Mouse (Mus musculus) midbrain, embryonic 11.5 days (tissue): ENCODE results near the gene Sgcg. TPM values are rescaled to one million over a fixed set of nuclear protein-coding genes. Genes with fewer than 3 reads are reported as not detected.

Source experiments
- ATAC-seq: fragments of 200-750 bp; cut with Nextera tagmentation; 2 replicates; pipeline ENCODE4 v1.8.0; 2017; ENCODE audit warnings: moderate TSS enrichment, moderate library complexity; ENCODE audit not compliant: low FRiP score
- DNase-seq: peaks from one replicate; pipeline ENCODE4 v3.0.0; 2015; ENCODE audit warnings: low spot score; ENCODE audit errors: missing footprints
- H3K27ac ChIP-seq: fragments of 300-500 bp; sonication (generic); 2 replicates; pipeline ENCODE4 v1.5.1; 2014; ENCODE audit warnings: low read depth, low read length
- H3K27me3 ChIP-seq: fragments of 300-500 bp; sonication (generic); 2 replicates; pipeline ENCODE4 v1.6.1; 2014; ENCODE audit warnings: mild to moderate bottlenecking, low read length, moderate library complexity, mixed read lengths; ENCODE audit not compliant: control insufficient read depth, insufficient read depth
- H3K36me3 ChIP-seq: fragments of 300-500 bp; sonication (generic); 2 replicates; pipeline ENCODE4 v1.6.1; 2014; ENCODE audit warnings: mild to moderate bottlenecking, low read length, moderate library complexity, mixed read lengths; ENCODE audit not compliant: control insufficient read depth, insufficient read depth
- H3K4me1 ChIP-seq: fragments of 300-500 bp; sonication (generic); 2 replicates; pipeline ENCODE4 v1.6.1; 2014; ENCODE audit warnings: low read length; ENCODE audit not compliant: control insufficient read depth, insufficient read depth
- H3K4me2 ChIP-seq: fragments of 300-500 bp; sonication (generic); 2 replicates; pipeline ENCODE4 v1.6.1; 2014; ENCODE audit warnings: mild to moderate bottlenecking, moderate library complexity
- H3K4me3 ChIP-seq: fragments of 300-500 bp; sonication (generic); 2 replicates; pipeline ENCODE4 v1.5.1; 2014; ENCODE audit warnings: low read depth, low read length
- H3K9ac ChIP-seq: fragments of 300-500 bp; sonication (generic); 2 replicates; pipeline ENCODE4 v1.6.1; 2014; ENCODE audit warnings: low read length
- H3K9me3 ChIP-seq: fragments of 300-500 bp; sonication (generic); 2 replicates; pipeline ENCODE4 v1.6.1; 2016; ENCODE audit warnings: low read length; ENCODE audit not compliant: control insufficient read depth
- WGBS: fragments of 180-500 bp; shearing (Covaris S2); extraction: QIAGEN DNeasy Blood & Tissue Kit; methylation state at CpG from one replicate; pipeline ENCODE4 v1.1.7; 2014; 5-methylcytosine and 5-hydroxymethylcytosine counted together
- polyA plus RNA-seq: library from polyadenylated mRNA; unstranded; fragments of >200 nt; fragmentation: Nextera tagmentation; extraction: Ambion mirVana; gene quantifications from 2 replicates; pipeline ENCODE4 v1.2.1, GENCODE M21; 2014

The Sgcg gene
- not detected in 2 replicates for polyA plus RNA-seq

DNA sequence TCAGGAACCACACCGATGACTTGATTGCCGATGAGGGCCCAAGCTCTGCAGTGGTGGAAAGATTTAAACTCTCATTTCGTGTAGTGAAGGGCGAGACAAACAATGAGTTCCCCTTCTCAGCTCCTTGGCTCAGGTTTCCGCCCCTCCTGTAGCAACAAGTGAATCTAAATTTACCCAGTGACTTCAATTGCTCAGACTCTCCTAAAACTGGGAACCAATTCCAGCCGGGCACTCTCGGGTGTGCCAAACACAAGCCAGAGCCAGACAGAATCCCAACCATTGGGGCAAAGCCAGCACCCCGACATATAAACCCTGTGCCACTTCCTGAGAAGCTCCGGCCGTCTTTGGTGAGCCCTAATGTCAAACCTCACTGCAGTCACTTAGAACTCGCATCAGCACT is at the start of gene Sgcg:
TSS of gene Sgcg (minus strand) at position 139 of the 400 bp plus-strand sequence.
- no peaks in the 10 kb centered on the region for H3K27me3 ChIP-seq
- H3K9me3 ChIP-seq: no peaks in the 10 kb centered on the region
- H3K9ac ChIP-seq: no peak within 1 kb of the TSS
- no peak for ATAC-seq
- no peak within 1 kb of the TSS for H3K27ac ChIP-seq
- WGBS: 74% methylated on average over 11 of the region's 11 CpGs
- H3K4me3 ChIP-seq: no peak within 1 kb of the TSS
- DNase-seq: peak; percentile 60
- H3K4me2 ChIP-seq: no peak within 1 kb of the TSS
- H3K36me3 ChIP-seq: no peaks in the 10 kb centered on the region
- H3K4me1 ChIP-seq: no peaks in the 10 kb centered on the region

- Histone ChIP-seq H3K4me2 (no peak overlapping the region), H3K4me3 (no peak overlapping the region), H3K9ac (no peak overlapping the region), H3K4me1 (no peaks in the 10 kb centered on the region), H3K27ac (no peak overlapping the region), H3K36me3 (no peaks in the 10 kb centered on the region), H3K27me3 (no peaks in the 10 kb centered on the region), H3K9me3 (no peaks in the 10 kb centered on the region)
- DNase-seq (no peak), ATAC-seq (no peak)
- 81% methylated on average over 4 of the region's 4 CpGs for WGBS
Observed at GRCm38 (mm10) chr14:61303969-61304609, 45.8 kb upstream of the Sgcg start.

DNA sequence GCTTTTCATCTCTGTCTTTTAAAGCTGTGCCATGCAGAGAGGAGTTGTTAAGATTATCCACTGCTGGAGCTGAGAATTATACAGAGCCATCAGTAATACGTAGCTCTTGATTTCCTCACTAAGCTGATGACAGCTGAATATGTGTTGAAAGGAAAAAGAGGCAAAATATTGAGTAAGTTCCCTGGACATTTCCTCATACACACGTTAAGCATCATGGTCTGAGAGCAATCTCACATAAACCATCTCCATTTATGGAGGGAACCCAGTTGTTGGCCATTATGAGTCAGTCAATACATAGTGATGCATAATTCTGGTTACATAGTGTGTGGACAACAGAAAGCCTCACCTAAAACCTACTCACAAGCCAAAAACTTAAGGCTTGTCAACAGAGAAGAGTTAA is 44.1 kb upstream of the Sgcg start:
- Histone ChIP-seq H3K27ac (no peak overlapping the region), H3K4me1 (no peaks in the 10 kb centered on the region), H3K9ac (no peak overlapping the region), H3K9me3 (no peaks in the 10 kb centered on the region), H3K36me3 (no peaks in the 10 kb centered on the region), H3K4me3 (no peak overlapping the region), H3K4me2 (no peak overlapping the region), H3K27me3 (no peaks in the 10 kb centered on the region)
- ATAC-seq (no peak), DNase-seq (no peak)
- 70% methylated on average over 2 of the region's 2 CpGs for WGBS

DNA sequence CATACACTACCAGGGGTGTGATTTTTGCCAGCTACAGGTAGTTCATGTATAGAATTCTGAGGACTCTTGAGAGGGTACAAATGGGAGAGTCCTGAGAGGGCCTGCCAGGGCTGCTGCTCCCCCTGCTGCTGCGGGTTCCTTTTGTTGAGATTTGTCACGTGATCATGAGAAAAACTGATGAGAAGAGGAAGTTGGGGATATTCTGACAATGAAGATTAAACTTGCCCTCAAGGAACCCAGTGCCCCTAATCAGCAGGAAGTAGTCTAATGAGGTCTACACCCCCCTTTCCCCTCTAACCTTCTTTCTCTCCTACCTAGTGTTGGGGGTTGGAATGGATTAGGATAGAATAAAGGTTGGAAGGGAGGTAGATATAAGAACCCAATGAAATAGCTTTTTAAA is 43.0 kb upstream of the Sgcg start:
- no peaks in the 10 kb centered on the region for H3K36me3 ChIP-seq
- no peak overlapping the region for H3K9ac ChIP-seq
- H3K27ac ChIP-seq: no peak overlapping the region
- ATAC-seq: no peak
- H3K4me2 ChIP-seq: no peak overlapping the region
- H3K4me1 ChIP-seq: no peaks in the 10 kb centered on the region
- H3K4me3 ChIP-seq: no peak overlapping the region
- DNase-seq: no peak
- 70% methylated on average over 2 of the region's 2 CpGs for WGBS
- no peaks in the 10 kb centered on the region for H3K27me3 ChIP-seq
- no peaks in the 10 kb centered on the region for H3K9me3 ChIP-seq

DNA sequence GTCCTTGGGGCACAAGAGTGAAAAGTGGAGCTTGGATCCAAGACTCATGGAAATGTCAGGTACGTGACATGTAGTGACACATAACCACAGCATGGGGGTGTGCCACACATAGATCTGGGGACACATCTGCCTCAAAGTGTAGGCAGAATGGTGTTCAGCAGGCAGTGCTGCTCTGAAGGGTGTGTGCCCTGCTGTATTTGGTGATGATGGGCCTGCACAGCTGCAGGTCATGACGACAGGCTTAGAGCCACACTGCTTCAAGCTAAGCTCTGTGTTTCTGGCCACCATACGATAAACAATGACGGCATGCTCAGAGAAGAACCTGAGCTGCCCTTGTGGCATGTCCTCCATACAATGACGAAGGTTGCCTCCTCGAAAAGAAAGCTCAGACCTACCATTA is 41.5 kb upstream of the Sgcg start:
- 88% methylated on average over 6 of the region's 6 CpGs for WGBS
- DNase-seq (no peak), ATAC-seq (no peak)
- Histone ChIP-seq H3K4me3 (no peak overlapping the region), H3K9ac (no peak overlapping the region), H3K4me2 (no peak overlapping the region), H3K4me1 (no peaks in the 10 kb centered on the region), H3K27ac (no peak overlapping the region), H3K9me3 (no peaks in the 10 kb centered on the region), H3K36me3 (no peaks in the 10 kb centered on the region), H3K27me3 (no peaks in the 10 kb centered on the region)

DNA sequence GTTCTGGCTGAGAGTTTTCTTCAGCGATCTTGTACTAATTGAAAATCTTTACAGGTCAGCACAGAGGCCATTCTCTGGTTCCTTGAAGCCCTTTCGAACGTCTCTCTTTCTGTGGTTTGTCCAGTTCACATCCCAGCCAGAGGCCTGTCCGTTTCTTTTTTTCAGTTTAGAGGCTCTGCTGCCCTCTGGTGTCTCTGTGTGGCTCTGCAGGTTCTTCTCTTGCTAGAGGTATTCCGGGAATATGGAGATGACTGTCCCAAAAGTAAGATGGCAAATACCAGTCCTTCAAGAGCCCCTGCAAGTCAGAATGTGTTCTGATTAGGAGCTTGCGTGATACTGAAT is 36.4 kb upstream of the Sgcg start:
- H3K4me1 ChIP-seq: no peaks in the 10 kb centered on the region
- no peak overlapping the region for H3K9ac ChIP-seq
- no peak overlapping the region for H3K27ac ChIP-seq
- H3K4me2 ChIP-seq: no peak overlapping the region
- DNase-seq: peak; percentile 97
- H3K4me3 ChIP-seq: no peak overlapping the region
- no peaks in the 10 kb centered on the region for H3K9me3 ChIP-seq
- no peak for ATAC-seq
- 17% methylated on average over 6 of the region's 6 CpGs for WGBS
- no peaks in the 10 kb centered on the region for H3K36me3 ChIP-seq
- no peaks in the 10 kb centered on the region for H3K27me3 ChIP-seq

- ATAC-seq (no peak), DNase-seq (no peak)
- Histone ChIP-seq H3K27me3 (no peaks in the 10 kb centered on the region), H3K9ac (no peak overlapping the region), H3K4me2 (no peak overlapping the region), H3K4me3 (no peak overlapping the region), H3K9me3 (no peaks in the 10 kb centered on the region), H3K27ac (no peak overlapping the region), H3K36me3 (no peaks in the 10 kb centered on the region), H3K4me1 (no peaks in the 10 kb centered on the region)
- WGBS: 48% methylated on average over 16 of the region's 16 CpGs
Observed at GRCm38 (mm10) chr14:61293884-61294737, 35.8 kb upstream of the Sgcg start.

DNA sequence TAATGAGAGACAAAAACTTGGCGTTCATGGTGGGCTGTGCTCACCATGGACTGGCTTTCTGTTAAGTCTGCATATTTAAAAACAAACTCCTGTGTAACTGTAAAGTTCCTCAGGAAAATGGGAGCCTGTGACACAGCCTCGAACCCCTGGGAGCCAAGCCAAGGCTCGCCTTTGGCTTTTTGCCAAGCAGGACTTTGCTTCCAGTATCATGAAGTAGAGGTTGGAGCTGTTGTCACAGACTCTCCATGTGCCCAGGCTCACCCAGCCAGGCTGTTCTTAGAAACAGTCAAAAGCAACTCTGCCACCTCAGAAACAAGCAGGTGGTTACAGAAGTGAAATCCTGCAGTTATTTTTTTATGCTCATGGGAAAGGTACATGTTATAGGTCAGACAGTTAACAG is 32.4 kb upstream of the Sgcg start:
- DNase-seq (no peak), ATAC-seq (no peak)
- Histone ChIP-seq H3K27ac (no peak overlapping the region), H3K9ac (no peak overlapping the region), H3K4me3 (no peak overlapping the region), H3K4me2 (no peak overlapping the region), H3K9me3 (no peaks in the 10 kb centered on the region), H3K4me1 (no peaks in the 10 kb centered on the region), H3K36me3 (no peaks in the 10 kb centered on the region), H3K27me3 (no peaks in the 10 kb centered on the region)
- WGBS: 75% methylated on average over 3 of the region's 3 CpGs

DNA sequence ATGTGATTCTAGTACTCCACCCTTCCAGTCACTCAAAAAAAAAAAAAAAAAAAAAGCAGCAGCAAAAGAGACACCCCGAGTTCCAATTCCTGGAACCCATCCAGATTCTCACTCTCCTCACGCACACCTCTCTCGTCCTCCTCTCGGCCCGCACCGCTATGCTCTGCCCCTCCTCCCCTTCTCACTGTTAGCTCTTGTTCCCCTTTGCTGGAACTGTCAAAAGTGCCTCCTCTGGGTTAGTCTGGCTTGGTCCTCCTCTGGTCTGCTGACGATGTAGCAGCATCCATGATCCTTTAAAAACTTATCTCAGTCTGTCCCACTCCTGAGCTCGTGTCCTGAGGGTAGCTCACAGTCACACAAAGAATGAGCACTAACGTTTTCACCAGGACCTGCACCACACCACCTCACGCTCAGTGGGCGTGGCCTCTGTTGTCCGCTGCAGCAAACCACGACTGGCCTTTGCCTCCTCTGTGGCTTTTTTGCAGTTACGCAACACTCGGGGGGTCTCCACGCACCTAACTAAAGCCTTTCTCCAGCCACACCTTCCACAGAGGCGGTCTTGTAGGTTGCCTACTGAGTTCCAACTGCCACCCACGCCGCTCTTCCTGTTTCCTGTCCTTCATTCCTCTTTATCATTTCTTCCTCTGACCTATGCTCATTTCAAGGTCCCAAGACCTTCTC is 30.5 kb upstream of the Sgcg start:
- no peaks in the 10 kb centered on the region for H3K36me3 ChIP-seq
- no peak overlapping the region for H3K9ac ChIP-seq
- H3K4me1 ChIP-seq: no peaks in the 10 kb centered on the region
- no peak overlapping the region for H3K27ac ChIP-seq
- no peak for DNase-seq
- H3K27me3 ChIP-seq: no peaks in the 10 kb centered on the region
- no peak for ATAC-seq
- 71% methylated on average over 19 of the region's 19 CpGs for WGBS
- no peaks in the 10 kb centered on the region for H3K9me3 ChIP-seq
- H3K4me2 ChIP-seq: no peak overlapping the region
- H3K4me3 ChIP-seq: no peak overlapping the region
